Mouse (Mus musculus): ENCODE data around the gene Snrpd3. TPM values are rescaled to one million over a fixed set of nuclear protein-coding genes. Genes with fewer than 3 reads are reported as not detected.

Gene Snrpd3
- polyA plus RNA-seq, 1 experiment from 2014 or later: 70.2 TPM

DNA sequence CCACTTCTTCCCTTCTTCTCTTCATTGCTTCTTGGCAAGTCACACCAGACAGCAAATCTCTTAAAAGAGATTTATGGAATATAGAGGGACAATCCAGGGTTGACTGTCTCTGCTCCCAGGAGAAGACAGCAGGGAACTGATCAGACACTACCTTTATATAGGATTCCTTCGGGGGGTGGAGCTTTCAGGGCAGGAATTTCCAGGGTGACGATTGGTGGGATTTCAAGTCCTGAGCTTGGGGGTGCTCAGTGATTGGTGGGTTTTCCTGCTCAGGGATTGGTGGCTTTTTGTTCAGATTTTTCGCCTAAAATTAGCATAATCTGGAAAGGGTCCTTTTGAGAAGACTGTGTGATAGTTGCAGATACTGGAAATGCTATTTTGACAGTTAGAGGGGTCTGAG, 30.2 kb upstream of the Snrpd3 start:
- Histone ChIP-seq H3K9me3 (ENCODE audit: control insufficient read depth, low read length) (no peaks in the 10 kb centered on the region), H3K27ac (replicated peaks) (no peak overlapping the region), H3K4me1 (replicated peaks; ENCODE audit: control insufficient read depth, insufficient read depth) (no peaks in the 10 kb centered on the region), H3K27me3 (ENCODE audit: control insufficient read depth, insufficient read depth, low read length) (no peaks in the 10 kb centered on the region), H3K36me3 (ENCODE audit: control insufficient read depth, insufficient read depth, low read length) (no peaks in the 10 kb centered on the region), H3K9ac (ENCODE audit: low read length) (no peak overlapping the region), H3K4me3 (ENCODE audit: low read depth, low read length) (no peak overlapping the region), H3K4me2 (replicated peaks; ENCODE audit: low read depth) (no peak overlapping the region)
- ATAC-seq (ENCODE audit: low FRiP score, low TSS enrichment): no peak
- TF ChIP-seq CTCF (IDR thresholded peaks at IDR 0.05; ENCODE audit: low read depth): no peak
- WGBS: 53% methylated on average over 3 of the region's 3 CpGs
- no peak for DNase-seq (ENCODE audit: low spot score)

DNA sequence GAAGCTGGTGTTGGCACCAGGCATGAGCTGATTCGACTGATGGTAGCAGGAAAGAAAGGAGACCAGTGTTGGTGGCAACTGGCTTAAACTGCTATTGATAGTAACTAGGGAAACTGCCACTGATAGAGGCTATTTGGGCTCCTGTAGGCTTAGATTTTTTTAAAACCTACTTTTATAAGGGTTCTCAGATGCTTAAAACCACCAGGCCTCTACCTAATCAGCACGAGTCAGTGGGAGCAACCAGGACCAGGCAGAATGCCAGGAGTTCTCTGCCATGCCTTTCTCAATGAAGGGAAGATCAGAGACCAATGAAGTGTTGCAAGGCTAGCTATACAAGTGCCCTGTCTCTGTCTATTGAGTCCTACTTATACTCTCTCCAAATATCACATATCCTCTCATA, 27.8 kb upstream of the Snrpd3 start:
- no peak overlapping the region for H3K9ac ChIP-seq (ENCODE audit: low read length)
- ATAC-seq (ENCODE audit: low FRiP score, low TSS enrichment): no peak
- no peak overlapping the region for H3K4me3 ChIP-seq (ENCODE audit: low read depth, low read length)
- DNase-seq (ENCODE audit: low spot score): no peak
- WGBS: 68% methylated on average over 2 of the region's 2 CpGs
- H3K27me3 ChIP-seq (ENCODE audit: control insufficient read depth, insufficient read depth, low read length): no peaks in the 10 kb centered on the region
- H3K27ac ChIP-seq (replicated peaks): no peak overlapping the region
- H3K9me3 ChIP-seq (ENCODE audit: control insufficient read depth, low read length): no peaks in the 10 kb centered on the region
- H3K4me2 ChIP-seq (replicated peaks; ENCODE audit: low read depth): no peak overlapping the region
- H3K36me3 ChIP-seq (ENCODE audit: control insufficient read depth, insufficient read depth, low read length): no peaks in the 10 kb centered on the region
- TF ChIP-seq EP300 (optimal IDR thresholded peaks at IDR 0.05): no peak
- no peak for TF ChIP-seq CTCF (IDR thresholded peaks at IDR 0.05; ENCODE audit: low read depth)
- no peaks in the 10 kb centered on the region for H3K4me1 ChIP-seq (replicated peaks; ENCODE audit: control insufficient read depth, insufficient read depth)

DNA sequence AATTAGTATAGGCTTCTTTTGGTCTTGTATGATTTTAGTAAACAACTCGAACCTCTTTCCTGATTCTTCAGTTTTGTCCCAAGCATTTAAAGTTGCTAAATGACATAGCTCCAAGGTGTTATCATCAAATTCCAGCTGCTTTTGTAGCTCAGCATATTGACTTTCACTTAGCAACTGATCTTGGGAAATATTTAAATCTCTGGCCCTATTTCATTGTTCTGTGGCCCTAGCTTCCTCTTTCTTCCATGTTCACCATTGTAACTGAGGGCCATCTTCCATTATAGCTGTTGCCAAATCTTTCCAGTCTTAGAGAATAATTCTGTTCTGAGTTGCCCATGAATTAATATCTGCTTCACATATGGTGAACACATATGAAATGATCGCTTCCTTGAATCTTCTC, 26.6 kb upstream of the Snrpd3 start:
- WGBS: 77% methylated on average over 2 of the region's 2 CpGs

GRCm38 (mm10) chr10:75491234-75491935, 26.0 kb upstream of the Snrpd3 start:
- Histone ChIP-seq H3K27ac (replicated peaks) (no peak overlapping the region), H3K9me3 (ENCODE audit: control insufficient read depth, low read length) (no peaks in the 10 kb centered on the region), H3K27me3 (ENCODE audit: control insufficient read depth, insufficient read depth, low read length) (no peaks in the 10 kb centered on the region), H3K9ac (ENCODE audit: low read length) (no peak overlapping the region), H3K36me3 (ENCODE audit: control insufficient read depth, insufficient read depth, low read length) (no peaks in the 10 kb centered on the region), H3K4me2 (replicated peaks; ENCODE audit: low read depth) (no peak overlapping the region), H3K4me3 (ENCODE audit: low read depth, low read length) (no peak overlapping the region), H3K4me1 (replicated peaks; ENCODE audit: control insufficient read depth, insufficient read depth) (no peaks in the 10 kb centered on the region)
- no peak for ATAC-seq (ENCODE audit: low FRiP score, low TSS enrichment)
- no peak for DNase-seq (ENCODE audit: low spot score)
- no peak for TF ChIP-seq CTCF (IDR thresholded peaks at IDR 0.05; ENCODE audit: low read depth)
- no peak for TF ChIP-seq EP300 (optimal IDR thresholded peaks at IDR 0.05)
- 66% methylated on average over 3 of the region's 3 CpGs for WGBS

More for the DNA sequence above, 26.6 kb upstream of the Snrpd3 start:
- Histone ChIP-seq H3K9me3 (ENCODE audit: control insufficient read depth, low read length) (no peaks in the 10 kb centered on the region), H3K4me3 (ENCODE audit: low read depth, low read length) (no peak overlapping the region), H3K9ac (ENCODE audit: low read length) (no peak overlapping the region), H3K27ac (replicated peaks) (no peak overlapping the region), H3K27me3 (ENCODE audit: control insufficient read depth, insufficient read depth, low read length) (no peaks in the 10 kb centered on the region), H3K36me3 (ENCODE audit: control insufficient read depth, insufficient read depth, low read length) (no peaks in the 10 kb centered on the region), H3K4me1 (replicated peaks; ENCODE audit: control insufficient read depth, insufficient read depth) (no peaks in the 10 kb centered on the region), H3K4me2 (replicated peaks; ENCODE audit: low read depth) (no peak overlapping the region)
- DNase-seq (ENCODE audit: low spot score) (no peak), ATAC-seq (ENCODE audit: low FRiP score, low TSS enrichment) (no peak)
- no peak for TF ChIP-seq CTCF (IDR thresholded peaks at IDR 0.05; ENCODE audit: low read depth)
- TF ChIP-seq EP300 (optimal IDR thresholded peaks at IDR 0.05): no peak

GRCm38 (mm10) chr10:75491936-75492262, 25.5 kb upstream of the Snrpd3 start:
- ATAC-seq (ENCODE audit: low FRiP score, low TSS enrichment): no peak
- Histone ChIP-seq H3K9me3 (ENCODE audit: control insufficient read depth, low read length) (no peaks in the 10 kb centered on the region), H3K4me1 (replicated peaks; ENCODE audit: control insufficient read depth, insufficient read depth) (no peaks in the 10 kb centered on the region), H3K27me3 (ENCODE audit: control insufficient read depth, insufficient read depth, low read length) (no peaks in the 10 kb centered on the region), H3K4me3 (ENCODE audit: low read depth, low read length) (no peak overlapping the region), H3K27ac (replicated peaks) (no peak overlapping the region), H3K4me2 (replicated peaks; ENCODE audit: low read depth) (no peak overlapping the region), H3K9ac (ENCODE audit: low read length) (no peak overlapping the region), H3K36me3 (ENCODE audit: control insufficient read depth, insufficient read depth, low read length) (no peaks in the 10 kb centered on the region)
- DNase-seq (ENCODE audit: low spot score): no peak
- WGBS: 53% methylated on average over 2 of the region's 2 CpGs
- TF ChIP-seq EP300 (optimal IDR thresholded peaks at IDR 0.05) (no peak), CTCF (IDR thresholded peaks at IDR 0.05; ENCODE audit: low read depth) (no peak)

GRCm38 (mm10) chr10:75495304-75495703, 22.0 kb upstream of the Snrpd3 start:
- H3K4me3 ChIP-seq (ENCODE audit: low read depth, low read length): no peak overlapping the region
- H3K4me2 ChIP-seq (replicated peaks; ENCODE audit: low read depth): no peak overlapping the region
- DNase-seq (ENCODE audit: low spot score) (no peak), ATAC-seq (ENCODE audit: low FRiP score, low TSS enrichment) (no peak)
- H3K4me1 ChIP-seq (replicated peaks; ENCODE audit: control insufficient read depth, insufficient read depth): no peaks in the 10 kb centered on the region
- no peaks in the 10 kb centered on the region for H3K36me3 ChIP-seq (ENCODE audit: control insufficient read depth, insufficient read depth, low read length)
- WGBS: 65% methylated on average over 6 of the region's 6 CpGs
- H3K27ac ChIP-seq (replicated peaks): no peak overlapping the region
- H3K9me3 ChIP-seq (ENCODE audit: control insufficient read depth, low read length): no peaks in the 10 kb centered on the region
- no peak overlapping the region for H3K9ac ChIP-seq (ENCODE audit: low read length)
- no peak for TF ChIP-seq EP300 (optimal IDR thresholded peaks at IDR 0.05)
- no peak for TF ChIP-seq CTCF (IDR thresholded peaks at IDR 0.05; ENCODE audit: low read depth)
- H3K27me3 ChIP-seq (ENCODE audit: control insufficient read depth, insufficient read depth, low read length): no peaks in the 10 kb centered on the region
